Mouse (Mus musculus) E14TG2a.4 (cell line): ENCODE results near the gene Atrnl1.

Source experiments
- H3K27me3 ChIP-seq: 2 replicates; pipeline ENCODE4 v1.6.1; 2014; ENCODE audit warnings: low read length, control low read depth; ENCODE audit not compliant: insufficient read depth
- H3K36me3 ChIP-seq: 2 replicates; pipeline ENCODE4 v1.6.1; 2014; ENCODE audit warnings: low read length, control low read depth; ENCODE audit not compliant: insufficient read depth
- H3K4me1 ChIP-seq: replicated peaks from 2 replicates; pipeline ENCODE4 v1.6.1; 2014; ENCODE audit warnings: low read depth, low read length, control low read depth
- H3K4me3 ChIP-seq: replicated peaks from 2 replicates; pipeline ENCODE4 v1.5.1; 2014; ENCODE audit warnings: mild to moderate bottlenecking, low read length
- H3K9me3 ChIP-seq: 2 replicates; pipeline ENCODE4 v1.6.1; 2014; ENCODE audit warnings: low read length, control low read depth
- CTCF ChIP-seq: conservative IDR thresholded peaks from 2 replicates; pipeline ENCODE4 v1.5.1; 2014; ENCODE audit warnings: low read length
- NANOG ChIP-seq: IDR thresholded peaks from 2 replicates; pipeline ENCODE4 v1.6.1; 2014; ENCODE audit warnings: borderline replicate concordance, low read length, mixed read lengths
- POU5F1 ChIP-seq: IDR thresholded peaks from 2 replicates; pipeline ENCODE4 v1.6.1; 2014; ENCODE audit warnings: low read length, borderline replicate concordance

Atrnl1 gene

GRCm38 (mm10) chr19:57580962-57581361, 29.9 kb upstream of the Atrnl1 start:
- Histone ChIP-seq H3K36me3 (no peaks in the 10 kb centered on the region), H3K9me3 (peaks cover 5% of the 10 kb centered on the region; the same call in 1 of the 2 replicates), H3K4me3 (no peak overlapping the region), H3K4me1 (peaks cover 26% of the 10 kb centered on the region), H3K27me3 (peaks cover 17% of the 10 kb centered on the region; the same call in 1 of the 2 replicates)
- TF ChIP-seq POU5F1 (no peak), NANOG (no peak), CTCF (no peak)

DNA sequence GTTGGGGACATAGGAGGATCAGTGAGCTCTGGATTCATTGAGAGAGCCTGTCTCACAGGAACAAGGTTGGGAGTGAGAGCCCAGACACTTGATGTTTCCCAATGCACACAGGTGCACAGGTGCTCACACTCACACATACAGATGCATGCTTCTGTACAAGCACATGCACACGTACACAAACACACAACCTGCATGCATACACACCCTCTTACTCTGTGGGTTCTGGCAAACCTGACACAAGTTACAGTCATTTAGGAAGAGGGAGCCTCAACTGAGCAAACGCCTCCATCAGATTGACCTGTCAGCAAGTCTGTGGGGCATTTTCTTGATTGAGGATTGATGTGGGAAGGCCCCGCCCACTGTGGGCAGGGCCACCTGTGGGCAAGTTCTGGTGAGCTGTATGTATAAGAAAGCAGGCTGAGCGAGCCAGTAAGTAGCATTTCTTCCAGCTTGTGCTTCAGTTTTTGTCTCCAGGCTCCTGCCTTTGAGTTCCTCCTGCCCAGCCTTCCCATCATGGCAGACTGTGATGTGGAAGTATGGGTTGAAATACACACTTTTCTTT, 25.5 kb upstream of the Atrnl1 start:
- H3K4me3 ChIP-seq = no peak overlapping the region
- H3K9me3 ChIP-seq = no peaks in the 10 kb centered on the region
- no peaks in the 10 kb centered on the region for H3K36me3 ChIP-seq
- H3K4me1 ChIP-seq = peaks cover 19% of the 10 kb centered on the region
- peaks cover 22% of the 10 kb centered on the region; the same call in 1 of the 2 replicates for H3K27me3 ChIP-seq
- no peak for TF ChIP-seq POU5F1
- TF ChIP-seq NANOG = no peak
- TF ChIP-seq CTCF = no peak

DNA sequence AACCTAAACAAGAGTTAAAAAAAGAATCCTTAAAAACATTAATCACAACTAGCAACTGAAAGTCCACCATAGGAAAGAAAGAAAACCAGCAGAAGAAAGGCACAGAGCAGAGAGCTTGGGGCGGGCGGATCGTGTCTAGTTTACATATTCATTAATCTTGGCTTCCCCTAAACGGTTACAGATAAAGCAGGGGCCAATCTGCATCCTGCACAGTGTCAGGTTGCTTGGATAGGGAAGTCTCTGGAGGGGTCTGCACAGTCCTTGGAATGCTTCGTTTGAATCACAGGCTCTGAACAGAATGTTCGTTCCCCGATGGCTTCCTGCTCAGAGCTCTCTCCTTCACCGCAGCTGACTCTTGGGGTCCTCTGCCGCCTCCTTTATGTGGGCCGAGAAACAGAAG, 24.7 kb upstream of the Atrnl1 start:
- Histone ChIP-seq H3K27me3 (peaks cover 25% of the 10 kb centered on the region; the same call in 1 of the 2 replicates), H3K36me3 (no peaks in the 10 kb centered on the region), H3K9me3 (no peaks in the 10 kb centered on the region)

GRCm38 (mm10) chr19:57589516-57589915, 21.3 kb upstream of the Atrnl1 start:
- Histone ChIP-seq H3K27me3 (peaks cover 11% of the 10 kb centered on the region; the same call in 1 of the 2 replicates), H3K9me3 (no peaks in the 10 kb centered on the region), H3K36me3 (no peaks in the 10 kb centered on the region), H3K4me3 (no peak overlapping the region), H3K4me1 (peaks cover 19% of the 10 kb centered on the region)
- TF ChIP-seq POU5F1 (no peak), CTCF (no peak), NANOG (no peak)

More for the DNA sequence above, 24.7 kb upstream of the Atrnl1 start:
- Histone ChIP-seq H3K4me1 (peaks cover 19% of the 10 kb centered on the region), H3K4me3 (no peak overlapping the region)
- TF ChIP-seq CTCF (no peak), POU5F1 (no peak), NANOG (no peak)

DNA sequence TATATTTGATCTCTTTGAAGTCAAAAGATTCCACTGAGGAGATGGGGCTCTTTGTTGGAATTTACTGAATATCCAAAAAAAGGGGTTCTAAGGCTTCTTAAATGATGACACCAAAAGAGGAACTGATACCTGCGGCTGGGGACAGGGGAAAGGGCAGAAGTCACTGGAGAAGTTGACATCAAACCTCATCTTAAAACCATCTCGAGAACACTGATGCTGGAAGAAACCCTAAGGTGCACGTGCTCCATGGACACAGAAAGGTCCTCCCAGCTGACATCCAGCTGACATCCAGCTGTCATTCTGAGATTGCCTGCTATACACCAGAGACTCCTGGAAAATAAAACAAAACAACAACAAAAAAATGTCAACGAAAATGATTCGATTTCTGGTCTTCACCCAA, 19.9 kb upstream of the Atrnl1 start:
- Histone ChIP-seq H3K9me3 (no peaks in the 10 kb centered on the region), H3K4me1 (peaks cover 11% of the 10 kb centered on the region), H3K27me3 (peaks cover 12% of the 10 kb centered on the region; the same call in 1 of the 2 replicates), H3K36me3 (no peaks in the 10 kb centered on the region), H3K4me3 (no peak overlapping the region)
- TF ChIP-seq POU5F1 = no peak

DNA sequence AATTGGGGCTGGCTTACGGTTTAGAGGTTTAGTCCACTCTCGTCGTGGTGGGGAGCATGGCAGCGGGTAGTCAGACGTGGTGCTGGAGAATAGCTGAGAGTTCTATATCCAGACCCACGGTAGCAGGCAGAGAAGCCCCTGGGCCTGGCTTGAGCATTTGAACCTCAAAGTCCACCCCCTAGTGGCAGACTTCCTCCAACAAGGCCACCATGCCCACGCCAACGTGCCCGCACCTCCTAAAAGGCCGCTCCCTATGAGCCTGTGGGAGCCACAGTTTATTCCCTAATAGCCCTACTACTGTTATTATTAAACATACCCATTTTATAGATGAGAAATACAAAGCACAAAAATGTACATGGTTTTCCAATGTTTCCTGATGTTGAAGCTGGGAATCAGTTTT, 19.2 kb upstream of the Atrnl1 start:
- H3K36me3 ChIP-seq = no peaks in the 10 kb centered on the region
- peaks cover 16% of the 10 kb centered on the region; the same call in 1 of the 2 replicates for H3K27me3 ChIP-seq
- TF ChIP-seq NANOG = no peak
- no peak for TF ChIP-seq CTCF
- TF ChIP-seq POU5F1 = no peak
- peaks cover 4% of the 10 kb centered on the region for H3K4me1 ChIP-seq
- H3K4me3 ChIP-seq = no peak overlapping the region
- H3K9me3 ChIP-seq = no peaks in the 10 kb centered on the region

- H3K27me3 ChIP-seq = peaks cover 16% of the 10 kb centered on the region; the same call in 1 of the 2 replicates
- H3K4me3 ChIP-seq = no peak overlapping the region
- H3K9me3 ChIP-seq = no peaks in the 10 kb centered on the region
- TF ChIP-seq POU5F1 = no peak
- TF ChIP-seq NANOG = no peak
- TF ChIP-seq CTCF = no peak
- H3K4me1 ChIP-seq = no peaks in the 10 kb centered on the region
- no peaks in the 10 kb centered on the region for H3K36me3 ChIP-seq
These were observed 18.5 kb upstream of the Atrnl1 start for GRCm38 (mm10) chr19:57592355-57592754.

DNA sequence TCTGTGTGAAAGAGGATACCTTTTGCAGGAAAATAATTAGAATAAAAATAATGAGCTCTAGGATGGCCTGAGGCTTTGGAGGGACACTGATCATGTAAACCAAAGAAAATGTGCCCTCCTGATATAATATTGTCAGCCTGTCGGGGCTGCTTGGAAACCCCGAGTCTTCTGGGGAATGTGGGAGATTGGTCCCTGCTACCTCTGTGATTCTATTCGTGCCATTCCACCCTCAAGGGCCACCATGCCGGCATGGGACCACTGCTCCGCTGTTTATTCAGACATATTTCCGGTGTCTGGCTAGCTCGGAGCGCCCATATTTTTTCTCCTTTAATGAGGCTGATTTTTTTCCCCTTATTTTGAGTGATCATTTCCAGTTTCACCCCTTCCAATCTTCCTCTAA, 11.7 kb upstream of the Atrnl1 start:
- Histone ChIP-seq H3K9me3 (no peaks in the 10 kb centered on the region), H3K4me1 (0 out of 2 replicates have a peak, but pooled peaks cover 2% of the 10 kb centered on the region), H3K4me3 (no peak overlapping the region), H3K36me3 (no peaks in the 10 kb centered on the region), H3K27me3 (peaks cover 8% of the 10 kb centered on the region; the same call in 1 of the 2 replicates)
- no peak for TF ChIP-seq CTCF
- TF ChIP-seq POU5F1 = no peak
- TF ChIP-seq NANOG = no peak
